Mouse (Mus musculus) lung, postnatal 0 days (tissue): Measurements from ENCODE around the gene Syn3.

Source experiments
- CTCF ChIP-seq: IDR thresholded peaks from 2 replicates; pipeline ENCODE4 v1.5.1; 2016; ENCODE audit warnings: antibody characterized with exemption, mild to moderate bottlenecking
- EP300 ChIP-seq: IDR thresholded peaks from 2 replicates; pipeline ENCODE4 v1.6.1; 2016; ENCODE audit warnings: antibody characterized with exemption, mild to moderate bottlenecking, control low read depth

DNA sequence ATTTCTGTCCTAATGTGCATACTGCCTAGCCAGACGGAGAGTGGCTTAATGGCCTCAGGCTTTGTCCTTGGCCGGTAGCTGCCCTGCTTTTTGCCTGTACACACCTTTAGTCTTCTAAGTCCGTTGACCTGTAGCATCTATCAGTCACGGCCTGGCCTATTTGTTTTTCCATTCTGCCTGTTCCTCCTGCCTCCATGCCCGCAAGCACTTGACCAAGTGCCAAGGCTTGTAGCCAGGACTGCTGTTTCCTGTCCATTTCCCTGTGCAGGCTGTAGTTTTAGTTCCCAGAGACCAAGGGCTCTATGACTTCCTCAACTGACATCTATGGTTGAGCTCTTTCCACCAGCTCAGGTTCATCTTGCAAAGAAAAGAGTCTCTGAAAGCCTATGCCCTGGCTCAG is 79.8 kb downstream of the Syn3 start:
- TF ChIP-seq EP300: no peak
- TF ChIP-seq CTCF: no peak
